Mouse (Mus musculus): ENCODE results near the gene Olfr1020.

The Olfr1020 gene

GRCm38 (mm10) chr2:85846730-85847129 is at the start of gene Olfr1020:
Olfr1020 (plus strand) TSS chr2:85847030.
- in situ Hi-C loops (cut with MboI, MseI), result no loop called here

DNA sequence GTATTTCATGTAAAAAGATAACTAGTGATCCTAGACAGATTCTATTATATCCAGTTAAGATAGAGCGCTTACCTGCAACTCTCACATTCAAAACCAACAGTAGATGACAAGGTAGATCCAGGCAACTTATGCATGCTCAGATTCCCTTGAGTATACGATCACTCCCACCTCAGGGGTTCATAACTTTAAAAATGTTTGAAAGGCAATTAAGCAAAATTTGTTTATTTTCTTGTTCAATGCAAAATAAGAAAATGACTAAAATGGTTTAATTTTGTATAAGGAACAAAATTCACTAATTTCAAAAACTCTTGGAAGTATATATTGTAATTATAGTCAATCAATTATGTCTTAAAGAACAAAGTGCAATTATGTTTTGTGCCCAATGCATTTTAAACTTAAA is 44.4 kb upstream of the Olfr1020 start, which contains the start of gene Olfr1016:
TSS of gene Olfr1016 (minus strand) at position 101 of the 400 bp plus-strand sequence.
- in situ Hi-C loops (cut with MboI, MseI), result loop anchor here (5.0 kb wide), 1 partner anchor 50 kb away; no protein-coding TSS in a partner anchor

DNA sequence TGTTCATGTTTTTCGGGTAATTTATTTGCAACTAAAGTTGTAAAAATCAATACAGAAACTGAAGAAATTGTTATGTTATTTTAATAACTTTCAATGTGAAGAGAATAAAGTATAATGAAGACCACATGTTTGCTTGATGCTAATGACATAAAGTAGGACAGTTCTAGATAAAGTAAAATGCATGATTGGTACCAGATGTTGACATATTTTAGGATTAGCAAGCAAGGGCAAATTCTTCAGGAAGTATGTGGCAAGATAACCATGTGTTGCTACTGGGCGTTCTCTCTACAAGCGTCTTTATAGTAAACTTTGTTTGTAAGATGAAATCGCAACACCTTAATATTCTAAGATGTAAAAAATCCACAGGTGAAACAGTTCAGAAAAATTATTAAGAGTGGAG is 42.3 kb upstream of the Olfr1020 start:
- in situ Hi-C loops (cut with MboI, MseI), result loop anchor here (5.0 kb wide), 1 partner anchor 52 kb away; no protein-coding TSS in a partner anchor

DNA sequence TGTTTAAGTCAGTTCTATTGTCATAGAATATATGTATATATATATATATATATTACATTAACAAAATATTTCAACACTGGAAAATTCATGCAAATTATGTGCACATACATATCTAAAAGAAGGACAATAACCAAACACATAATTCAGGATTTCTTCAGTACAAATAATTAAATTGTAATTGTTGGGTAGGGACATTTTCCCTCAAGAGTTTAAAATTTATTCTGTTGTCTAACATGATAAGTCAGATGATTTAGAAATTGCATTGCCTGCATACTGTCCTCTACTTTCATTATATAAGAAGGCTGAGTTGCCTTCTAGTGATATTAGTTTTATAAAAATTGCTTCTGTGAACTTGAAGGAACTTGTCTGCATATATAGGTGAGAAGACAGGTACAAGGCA is 28.7 kb upstream of the Olfr1020 start, which contains the start of gene Olfr1018:
TSS of gene Olfr1018 (plus strand) at position 301 of the 400 bp plus-strand sequence.
- in situ Hi-C loops (cut with MboI, MseI), result no loop called here

- in situ Hi-C loops (cut with MboI, MseI), result no loop called here
Measured at GRCm38 (mm10) chr2:85845383-85845782, 1.4 kb upstream of the Olfr1020 start, which contains the start of gene Olfr1019. Olfr1019 (minus strand) TSS chr2:85845483.

DNA sequence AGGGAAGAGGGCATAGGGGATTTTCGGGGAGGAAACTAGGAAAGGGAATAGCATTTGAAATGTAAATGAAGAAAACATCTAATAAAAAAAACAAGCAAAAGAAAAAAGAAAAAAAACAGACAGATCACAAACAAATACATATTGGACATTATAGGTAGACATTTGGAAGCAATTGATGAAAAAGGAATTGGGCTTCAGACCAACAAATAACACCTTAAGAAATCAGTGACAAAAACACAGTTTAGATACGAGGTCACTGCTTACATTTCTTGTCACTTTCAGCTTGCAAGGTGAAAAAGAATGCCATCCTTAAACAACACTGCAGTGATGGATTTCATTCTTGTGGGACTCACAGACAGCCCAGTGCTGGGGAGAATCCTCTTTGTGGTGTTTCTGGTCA is 21.5 kb downstream of the Olfr1020 start, which contains the start of gene Olfr1022:
TSS of gene Olfr1022 (plus strand) at position 301 of the 400 bp plus-strand sequence.
- in situ Hi-C loops (cut with MboI, MseI), result no loop called here

GRCm38 (mm10) chr2:85885340-85885739 is 38.5 kb downstream of the Olfr1020 start, which contains the start of gene Olfr1023:
Olfr1023 (plus strand) TSS chr2:85885640.
- in situ Hi-C loops (cut with MboI, MseI), result no loop called here
